Mouse (Mus musculus) G1E (cell line): ENCODE measurements at regions not wholly inside any gene's neighbourhood (a gene's known extent, or its start where the extent isn't known, plus 50 kb on each side); places are given as distances from the start of the nearest gene placed in this dataset.

ENCODE experiments used
- CTCF ChIP-seq: IDR thresholded peaks from 2 replicates; pipeline ENCODE4 v1.5.1; 2012; ENCODE audit warnings: low read depth, low read length, inconsistent platforms, mixed read lengths
- POLR2AphosphoS5 ChIP-seq: IDR thresholded peaks from 2 replicates; pipeline ENCODE4 v1.6.1; 2012; ENCODE audit warnings: low read depth, low read length, inconsistent platforms; ENCODE audit not compliant: insufficient replicate concordance
- TAL1 ChIP-seq: conservative IDR thresholded peaks from 2 replicates; pipeline ENCODE4 v1.6.1; 2012; ENCODE audit warnings: low read depth, low read length, inconsistent platforms, mixed read lengths

DNA sequence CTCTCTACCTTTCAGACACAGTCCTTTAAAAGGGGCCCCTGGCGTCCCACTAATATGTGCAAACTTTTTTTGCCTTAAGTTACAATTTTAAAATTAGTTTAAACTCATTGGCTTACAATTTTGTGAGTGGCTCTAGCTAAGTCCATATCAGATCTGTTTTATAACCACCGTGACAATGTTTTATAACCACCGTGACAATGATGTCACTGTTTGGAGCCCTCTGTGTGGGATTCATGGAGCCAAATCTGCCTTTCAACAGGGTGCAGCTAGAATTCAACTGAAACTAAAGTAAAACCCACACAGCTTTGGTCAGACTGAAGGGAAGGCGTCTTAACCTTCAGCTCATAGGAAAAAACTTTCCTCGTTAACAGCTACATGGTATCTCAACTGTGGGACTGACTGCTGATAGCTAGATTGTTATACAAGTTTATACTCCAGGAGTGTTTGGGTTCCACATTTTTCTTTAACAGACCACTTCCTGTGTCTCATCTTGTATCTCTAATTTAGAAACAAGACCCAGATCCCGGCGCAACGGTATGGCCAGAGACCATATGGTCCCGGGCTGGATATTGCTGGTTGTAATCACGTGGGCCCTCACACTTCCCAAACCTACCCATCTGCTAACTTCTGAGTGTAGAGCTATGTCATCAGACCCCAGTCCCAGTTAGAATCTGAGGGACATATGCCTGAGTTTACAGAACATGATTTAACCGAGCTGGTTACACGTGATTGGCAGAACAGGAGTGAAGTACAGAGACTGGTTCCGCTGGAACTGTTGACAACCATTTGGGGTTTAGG lies 102.7 kb upstream of the Cand1 start:
- TF ChIP-seq CTCF (no peak), TAL1 (no peak), POLR2AphosphoS5 (no peak)
